Mouse (Mus musculus) liver, embryonic 16.5 days (tissue): ENCODE results near the gene Glod4. TPM values are rescaled to one million over a fixed set of nuclear protein-coding genes. Genes with fewer than 3 reads are reported as not detected.
A peak's percentile ranks its signal among the peaks of the same experiment; 100 is the strongest.

Experiments
- ATAC-seq: fragments of 200-750 bp; cut with Nextera tagmentation; 2 replicates; pipeline ENCODE4 v1.8.0; 2017; ENCODE audit warnings: low read depth, mild to moderate bottlenecking, moderate number of reproducible peaks, moderate library complexity
- H3K27ac ChIP-seq: fragments of 300-500 bp; sonication (generic); 2 replicates; pipeline ENCODE4 v1.5.1; 2014; ENCODE audit warnings: mild to moderate bottlenecking, low read length
- H3K27me3 ChIP-seq: fragments of 300-500 bp; sonication (generic); 2 replicates; pipeline ENCODE4 v1.6.1; 2014; ENCODE audit warnings: low read depth, low read length, mixed read lengths; ENCODE audit not compliant: control insufficient read depth, insufficient read depth
- H3K36me3 ChIP-seq: fragments of 300-500 bp; sonication (generic); 2 replicates; pipeline ENCODE4 v1.6.1; 2014; ENCODE audit warnings: mild to moderate bottlenecking; ENCODE audit not compliant: control insufficient read depth, insufficient read depth
- H3K4me1 ChIP-seq: fragments of 300-500 bp; sonication (generic); 2 replicates; pipeline ENCODE4 v1.6.1; 2014; ENCODE audit warnings: low read depth, low read length, mixed read lengths; ENCODE audit not compliant: control insufficient read depth
- H3K4me2 ChIP-seq: fragments of 300-500 bp; sonication (generic); 2 replicates; pipeline ENCODE4 v1.6.1; 2014; ENCODE audit warnings: low read depth, low read length, mixed read lengths
- H3K4me3 ChIP-seq: fragments of 300-500 bp; sonication (generic); 2 replicates; pipeline ENCODE4 v1.5.1; 2014; ENCODE audit warnings: low read depth, mild to moderate bottlenecking, low read length
- H3K9ac ChIP-seq: fragments of 300-500 bp; sonication (generic); 2 replicates; pipeline ENCODE4 v1.6.1; 2014; ENCODE audit warnings: low read depth, low read length
- H3K9me3 ChIP-seq: fragments of 300-500 bp; sonication (generic); replicated peaks from 2 replicates; pipeline ENCODE4 v1.6.1; 2016; ENCODE audit warnings: low read length; ENCODE audit not compliant: control insufficient read depth
- WGBS: fragments of 180-500 bp; shearing (Covaris S2); extraction: QIAGEN DNeasy Blood & Tissue Kit; methylation state at CpG from one replicate; pipeline ENCODE4 v1.1.7; 2014; ENCODE audit not compliant: insufficient replicate concordance; 5-methylcytosine and 5-hydroxymethylcytosine counted together
- polyA plus RNA-seq: library from polyadenylated mRNA; unstranded; fragments of >200 nt; fragmentation: Nextera tagmentation; extraction: Ambion mirVana; gene quantifications from 2 replicates; pipeline ENCODE4 v1.2.1, GENCODE M21; 2015

Gene Glod4
- polyA plus RNA-seq, 1 experiment from 2014 or later: 47.4 TPM

DNA sequence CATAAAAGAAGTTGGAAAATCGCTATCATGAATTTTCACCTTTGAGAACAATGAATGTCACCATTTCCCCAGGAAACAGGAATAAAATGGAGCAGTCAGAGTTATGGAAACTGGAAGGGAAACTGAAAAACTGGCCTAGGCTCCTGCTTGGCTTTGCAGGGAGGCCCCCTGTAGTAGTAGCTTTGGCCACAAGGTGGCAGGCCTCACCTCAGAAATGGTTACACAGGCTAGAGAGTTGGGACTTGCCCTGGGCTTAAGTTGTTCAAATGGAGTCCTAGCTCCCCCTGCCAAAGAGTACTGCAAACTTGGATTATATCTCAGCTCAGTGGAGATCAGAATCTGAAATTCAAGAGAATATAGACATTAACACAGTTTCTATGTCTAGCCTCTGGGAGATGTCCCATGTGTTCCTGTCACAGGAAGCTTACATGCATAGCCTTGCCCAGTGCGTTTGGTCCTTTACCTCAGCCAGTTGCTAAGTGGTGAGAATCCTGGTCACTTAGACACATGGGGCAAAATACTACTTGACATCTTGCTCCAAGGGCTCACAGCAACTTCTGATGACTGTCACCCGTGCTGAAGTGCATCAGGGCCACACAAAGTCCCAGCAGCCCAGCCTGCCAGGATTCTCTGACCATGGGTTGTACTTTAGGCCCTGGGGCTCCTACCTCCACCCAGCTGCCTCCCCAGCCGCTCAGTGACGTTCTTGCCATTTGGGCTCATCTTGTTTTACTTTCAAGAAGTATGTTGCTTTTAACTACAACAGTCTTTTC, 9.8 kb upstream of the Glod4 start:
- H3K4me1 ChIP-seq: no peaks in the 10 kb centered on the region
- 48% methylated on average over 5 of the region's 5 CpGs for WGBS
- H3K4me2 ChIP-seq: no peak overlapping the region
- H3K36me3 ChIP-seq: no peaks in the 10 kb centered on the region
- H3K27ac ChIP-seq: no peak overlapping the region
- H3K9me3 ChIP-seq: no peaks in the 10 kb centered on the region
- H3K9ac ChIP-seq: no peak overlapping the region
- no peak for ATAC-seq
- no peak overlapping the region for H3K4me3 ChIP-seq
- H3K27me3 ChIP-seq: no peaks in the 10 kb centered on the region

DNA sequence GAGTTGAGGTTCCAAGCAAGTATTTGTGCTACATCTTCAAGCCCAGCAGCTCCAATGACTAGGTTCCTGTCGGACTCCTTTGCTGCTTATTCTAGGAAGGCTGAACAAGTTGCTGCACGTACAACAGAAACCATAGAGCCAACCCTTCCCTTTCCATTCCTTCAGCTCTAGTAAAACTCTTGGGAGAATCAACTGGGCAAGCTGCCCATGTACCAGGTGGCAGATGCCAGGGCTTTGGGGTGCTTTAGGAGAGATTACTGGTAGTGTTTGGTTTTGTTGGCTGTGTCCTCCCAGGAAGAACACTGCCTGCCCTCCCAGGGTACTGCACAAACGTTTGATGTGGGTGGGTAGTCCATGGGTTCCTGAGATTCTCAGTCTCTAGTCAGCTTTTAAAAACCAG, 8.5 kb upstream of the Glod4 start:
- Histone ChIP-seq H3K4me2 (no peak overlapping the region), H3K27ac (no peak overlapping the region), H3K27me3 (no peaks in the 10 kb centered on the region), H3K9ac (no peak overlapping the region), H3K36me3 (no peaks in the 10 kb centered on the region), H3K9me3 (no peaks in the 10 kb centered on the region), H3K4me3 (no peak overlapping the region), H3K4me1 (no peaks in the 10 kb centered on the region)
- no peak for ATAC-seq
- 60% methylated on average over 3 of the region's 3 CpGs for WGBS

DNA sequence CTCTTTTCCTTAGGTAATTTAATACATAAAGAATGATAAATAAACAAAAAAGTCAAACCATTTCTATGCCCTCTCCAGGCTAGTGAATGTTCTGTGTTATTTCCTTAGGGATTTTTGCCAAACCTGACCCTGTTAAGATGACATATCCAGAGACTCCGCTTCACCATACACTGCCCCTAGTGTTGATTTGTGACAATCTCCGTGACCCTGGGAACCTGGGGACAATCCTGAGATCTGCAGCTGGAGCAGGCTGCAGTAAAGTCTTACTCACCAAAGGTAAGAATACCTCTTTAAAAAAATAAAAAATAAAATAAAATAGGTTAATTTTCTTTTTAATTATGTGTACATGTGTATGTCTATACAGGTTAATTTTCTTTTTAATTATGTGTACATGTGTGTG, 3.7 kb upstream of the Glod4 start:
- H3K4me2 ChIP-seq: no peak overlapping the region
- H3K27me3 ChIP-seq: no peaks in the 10 kb centered on the region
- H3K36me3 ChIP-seq: no peaks in the 10 kb centered on the region
- no peak overlapping the region for H3K27ac ChIP-seq
- no peaks in the 10 kb centered on the region for H3K9me3 ChIP-seq
- peaks cover 10% of the 10 kb centered on the region for H3K4me1 ChIP-seq
- 62% methylated on average over 2 of the region's 2 CpGs for WGBS
- no peak overlapping the region for H3K9ac ChIP-seq
- no peak for ATAC-seq
- no peak overlapping the region for H3K4me3 ChIP-seq

- Histone ChIP-seq H3K9ac (no peak overlapping the region), H3K4me3 (no peak overlapping the region), H3K4me1 (peaks cover 10% of the 10 kb centered on the region), H3K9me3 (no peaks in the 10 kb centered on the region), H3K27me3 (no peaks in the 10 kb centered on the region), H3K36me3 (no peaks in the 10 kb centered on the region), H3K27ac (no peak overlapping the region), H3K4me2 (no peak overlapping the region)
- ATAC-seq: no peak
Observed at GRCm38 (mm10) chr11:76246439-76246838, 2.9 kb upstream of the Glod4 start.

- Histone ChIP-seq H3K27me3 (no peaks in the 10 kb centered on the region), H3K4me2 (peak overlapping the region; percentile 87), H3K4me3 (peak overlapping the region; percentile 78), H3K36me3 (no peaks in the 10 kb centered on the region), H3K4me1 (peaks cover 10% of the 10 kb centered on the region), H3K27ac (no peak overlapping the region), H3K9ac (peak overlapping the region; percentile 85), H3K9me3 (no peaks in the 10 kb centered on the region)
- 4% methylated on average over 34 of the region's 34 CpGs for WGBS
- peak; percentile 46; the same call in 1 of the 2 replicates for ATAC-seq
Observed at GRCm38 (mm10) chr11:76243811-76244546, 454 bp upstream of the Glod4 start.

DNA sequence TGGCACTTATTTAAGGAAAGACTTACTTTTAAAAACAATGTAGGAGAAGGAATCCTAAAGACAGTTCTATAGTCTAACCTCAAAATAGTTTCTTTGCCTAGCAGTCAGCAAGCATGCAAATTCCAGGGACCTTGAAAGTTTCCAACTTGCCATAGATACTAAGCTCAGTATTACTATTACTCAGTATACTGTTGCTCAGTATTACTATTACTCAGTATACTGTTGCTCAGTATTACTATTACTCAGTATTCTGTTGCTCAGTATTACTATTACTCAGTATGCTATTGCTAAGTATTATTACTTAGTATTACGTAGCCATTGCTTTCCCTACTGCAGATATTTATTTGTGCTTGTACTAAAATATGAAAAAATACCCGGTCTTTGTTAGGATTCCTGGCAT, 3.8 kb downstream of the Glod4 start:
- H3K9me3 ChIP-seq: no peaks in the 10 kb centered on the region
- H3K27ac ChIP-seq: no peak overlapping the region
- H3K4me2 ChIP-seq: no peak overlapping the region
- no peak for ATAC-seq
- 77% methylated on average over 2 of the region's 2 CpGs for WGBS
- H3K36me3 ChIP-seq: peaks cover 4% of the 10 kb centered on the region
- no peak overlapping the region for H3K4me3 ChIP-seq
- H3K9ac ChIP-seq: no peak overlapping the region
- peaks cover 10% of the 10 kb centered on the region for H3K4me1 ChIP-seq
- no peaks in the 10 kb centered on the region for H3K27me3 ChIP-seq

- WGBS: 84% methylated on average over 3 of the region's 3 CpGs
- H3K4me2 ChIP-seq: no peak overlapping the region
- H3K9ac ChIP-seq: no peak overlapping the region
Observed at GRCm38 (mm10) chr11:76236136-76236535, 7.4 kb downstream of the Glod4 start.

DNA sequence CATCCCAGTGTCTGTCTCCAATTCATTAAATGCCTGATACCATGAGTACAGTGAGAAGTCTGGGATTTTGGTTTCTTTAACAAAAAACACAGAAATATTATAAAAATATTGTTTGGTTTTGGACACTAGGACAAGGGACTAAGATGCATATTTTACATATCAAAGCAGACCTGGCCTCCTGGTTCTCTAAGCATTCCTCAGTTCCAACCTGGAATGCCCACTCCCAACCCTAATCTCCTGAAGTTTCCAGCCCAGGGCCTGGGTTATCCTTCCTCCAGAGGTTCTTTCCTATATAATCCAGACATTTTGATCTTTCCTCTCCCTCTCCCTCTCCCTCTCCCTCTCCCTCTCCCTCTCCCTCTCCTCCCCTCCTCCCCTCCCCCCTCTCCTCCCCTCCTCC, 18.5 kb downstream of the Glod4 start:
- Histone ChIP-seq H3K36me3 (peaks cover 5% of the 10 kb centered on the region), H3K4me2 (no peak overlapping the region), H3K27ac (no peak overlapping the region), H3K4me1 (no peaks in the 10 kb centered on the region), H3K27me3 (no peaks in the 10 kb centered on the region), H3K9ac (no peak overlapping the region), H3K9me3 (no peaks in the 10 kb centered on the region), H3K4me3 (no peak overlapping the region)
- ATAC-seq: no peak

More at GRCm38 (mm10) chr11:76236136-76236535, 7.4 kb downstream of the Glod4 start:
- no peaks in the 10 kb centered on the region for H3K4me1 ChIP-seq
- no peaks in the 10 kb centered on the region for H3K27me3 ChIP-seq
- no peak for ATAC-seq
- peaks cover 11% of the 10 kb centered on the region for H3K36me3 ChIP-seq
- H3K4me3 ChIP-seq: no peak overlapping the region
- H3K27ac ChIP-seq: no peak overlapping the region
- H3K9me3 ChIP-seq: no peaks in the 10 kb centered on the region

DNA sequence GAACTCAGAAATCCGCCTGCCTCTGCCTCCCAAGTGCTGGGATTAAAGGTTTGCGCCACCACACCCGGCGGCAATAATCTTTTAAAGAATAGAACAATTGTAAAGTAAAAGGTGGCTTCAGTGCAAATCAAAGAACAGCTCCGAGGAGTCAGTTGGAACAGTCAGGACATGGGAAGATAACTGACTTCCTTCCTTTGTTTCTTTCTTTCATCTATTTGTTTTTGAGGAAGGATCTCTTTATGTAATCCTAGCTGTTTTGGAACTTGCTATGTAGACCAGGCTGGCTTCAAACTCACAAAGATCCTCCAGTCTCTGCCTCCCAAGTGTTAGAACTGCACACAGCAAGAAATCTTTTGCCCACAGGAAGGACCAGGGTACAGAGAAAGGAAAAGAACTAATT, 18.9 kb downstream of the Glod4 start:
- H3K36me3 ChIP-seq: peaks cover 5% of the 10 kb centered on the region
- H3K27ac ChIP-seq: no peak overlapping the region
- no peak overlapping the region for H3K4me2 ChIP-seq
- 87% methylated on average over 5 of the region's 5 CpGs for WGBS
- no peaks in the 10 kb centered on the region for H3K4me1 ChIP-seq
- H3K27me3 ChIP-seq: no peaks in the 10 kb centered on the region
- H3K9me3 ChIP-seq: no peaks in the 10 kb centered on the region
- H3K4me3 ChIP-seq: no peak overlapping the region
- H3K9ac ChIP-seq: no peak overlapping the region
- ATAC-seq: no peak
